Mouse (Mus musculus) left cerebral cortex, postnatal 10 days (tissue): ENCODE measurements at regions not wholly inside any gene's neighbourhood (a gene's known extent, or its start where the extent isn't known, plus 50 kb on each side); places are given as distances from the start of the nearest gene placed in this dataset.
A peak's percentile ranks its signal among the peaks of the same experiment; 100 is the strongest.

Experiments used
- DNase-seq, 2 experiments: peaks; one replicate each; pipeline ENCODE4 v3.0.0; 2021 to 2022; ENCODE audit warnings: low spot score in 2 of 2, mixed read lengths in 1 of 2; ENCODE audit errors: extremely low spot score in 1 of 2
- intact Hi-C: fragments of 180-260 bp; cut with DNase I; formaldehyde crosslinking; loops from one replicate; pipeline ENCODE4 v1.15.1; 2025

GRCm38 (mm10) chr3:35099876-35100420, 449.7 kb downstream of the Sox2 start:
- intact Hi-C loops: loop anchor here (5.0 to 10.0 kb wide), 5 partner anchors 385 to 865 kb away; no protein-coding TSS in a partner anchor
- DNase-seq: no peak

DNA sequence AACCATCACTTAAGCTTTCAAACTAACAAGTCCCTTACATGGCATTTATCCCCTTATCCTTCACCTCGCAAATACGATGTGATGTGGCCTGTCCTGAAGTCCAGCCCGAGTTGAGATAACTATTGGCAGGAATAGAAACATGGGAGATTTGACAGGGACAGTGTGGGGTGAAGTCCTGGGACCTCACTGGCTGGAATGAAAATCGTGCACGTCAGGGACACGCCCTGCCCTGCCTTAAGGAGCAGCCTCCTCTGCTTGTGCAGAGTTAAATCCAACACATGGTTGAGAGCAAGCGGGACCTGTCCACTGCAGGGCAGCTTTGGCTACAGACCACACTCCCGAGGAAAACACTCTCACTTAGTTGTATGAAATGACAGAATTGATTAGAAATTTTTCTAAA, 451.1 kb downstream of the Sox2 start:
- no peak for DNase-seq
- intact Hi-C loops: loop anchor here (10.0 kb wide), 4 partner anchors 384 to 866 kb away; no protein-coding TSS in a partner anchor

DNA sequence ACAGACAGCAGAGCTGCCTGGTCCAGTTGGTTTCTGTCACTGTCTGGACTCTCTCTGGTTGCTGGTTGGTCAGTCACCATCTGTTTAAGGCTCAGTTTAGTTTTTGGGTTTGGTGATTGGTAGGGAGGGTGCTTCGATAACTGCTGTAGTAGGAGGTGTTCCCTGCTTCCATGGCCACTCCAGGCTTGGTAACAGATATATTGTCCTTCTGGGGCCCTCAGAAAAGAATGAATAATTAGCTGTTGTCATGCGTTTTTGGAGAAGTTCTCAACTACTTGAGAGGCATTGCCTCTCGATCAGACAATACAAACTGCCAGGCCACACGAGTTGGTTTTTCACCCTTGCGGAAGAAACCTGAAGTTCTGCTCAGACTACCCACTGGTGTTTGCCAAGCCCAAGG, 451.7 kb downstream of the Sox2 start:
- no peak for DNase-seq
- intact Hi-C loops: loop anchor here (10.0 kb wide), 4 partner anchors 383 to 867 kb away; no protein-coding TSS in a partner anchor

DNA sequence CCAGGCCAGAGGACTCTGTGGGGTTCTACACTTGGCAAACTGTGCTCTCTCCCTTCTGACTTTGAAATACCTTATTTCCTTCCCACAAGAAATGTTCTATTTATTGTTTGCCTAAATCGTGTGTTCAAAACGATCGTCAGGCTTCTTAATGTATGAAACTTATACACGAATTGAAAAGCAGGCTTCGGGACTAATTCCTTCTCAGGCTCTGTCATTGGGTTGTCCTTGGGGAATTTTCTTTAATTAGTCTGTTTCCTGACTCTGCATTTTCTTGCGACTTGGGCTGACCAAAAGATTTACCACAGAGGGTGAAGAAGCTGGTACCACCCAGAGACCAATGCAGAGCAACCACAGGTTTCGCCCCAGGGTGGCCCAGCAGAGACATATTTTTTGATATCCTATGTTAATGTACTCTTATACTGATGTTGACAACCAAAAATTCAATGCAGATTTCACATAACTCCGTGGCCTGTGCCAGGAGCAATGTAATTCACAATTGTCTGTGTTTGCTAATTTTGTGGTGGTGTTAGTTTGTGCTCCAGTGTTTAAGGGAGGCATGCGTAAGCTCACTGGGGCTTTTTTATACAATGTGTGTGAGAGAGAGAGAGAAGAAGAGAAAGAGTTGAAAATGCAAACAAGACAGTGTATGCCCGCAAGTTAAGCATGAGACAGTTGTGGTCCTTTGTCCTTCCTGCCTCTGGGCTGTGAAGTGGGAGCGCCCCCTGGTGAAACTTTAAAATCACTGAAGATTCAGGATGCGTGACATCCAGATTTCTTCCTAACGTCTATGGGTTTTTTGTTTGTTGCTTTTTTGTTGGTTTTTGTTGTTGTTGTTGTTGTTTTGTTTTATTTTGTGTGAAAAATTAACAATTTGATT, 452.7 kb downstream of the Sox2 start:
- DNase-seq: peak; percentile 74 to 79
- intact Hi-C loops: loop anchor here (10.0 kb wide), 4 partner anchors 382 to 868 kb away; no protein-coding TSS in a partner anchor

- intact Hi-C loops: loop anchor here (10.0 kb wide), 4 partner anchors 380 to 870 kb away; no protein-coding TSS in a partner anchor
- no peak for DNase-seq
Observed at GRCm38 (mm10) chr3:35104884-35105283, 454.7 kb downstream of the Sox2 start.

DNA sequence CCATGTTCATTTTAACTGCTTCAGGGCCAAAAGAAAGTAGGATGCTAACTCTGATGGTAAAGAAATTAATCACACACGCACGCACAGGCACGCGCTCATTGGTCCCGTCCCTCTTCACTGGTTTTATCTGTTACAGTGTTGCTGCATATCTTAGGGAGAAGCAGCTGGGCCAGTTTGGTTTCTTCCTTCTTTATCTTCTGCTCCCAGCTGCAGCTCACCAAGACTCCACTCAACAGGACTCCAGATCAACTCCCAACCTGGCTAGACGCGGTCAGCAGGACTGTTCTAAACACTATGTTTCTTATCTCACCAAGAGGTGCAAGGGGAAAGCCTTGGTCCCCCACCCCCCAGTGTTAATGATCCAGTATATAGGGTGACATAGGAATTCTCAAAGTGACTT, 455.9 kb downstream of the Sox2 start:
- intact Hi-C loops: loop anchor here (10.0 kb wide), 4 partner anchors 379 to 871 kb away; no protein-coding TSS in a partner anchor
- DNase-seq: no peak

DNA sequence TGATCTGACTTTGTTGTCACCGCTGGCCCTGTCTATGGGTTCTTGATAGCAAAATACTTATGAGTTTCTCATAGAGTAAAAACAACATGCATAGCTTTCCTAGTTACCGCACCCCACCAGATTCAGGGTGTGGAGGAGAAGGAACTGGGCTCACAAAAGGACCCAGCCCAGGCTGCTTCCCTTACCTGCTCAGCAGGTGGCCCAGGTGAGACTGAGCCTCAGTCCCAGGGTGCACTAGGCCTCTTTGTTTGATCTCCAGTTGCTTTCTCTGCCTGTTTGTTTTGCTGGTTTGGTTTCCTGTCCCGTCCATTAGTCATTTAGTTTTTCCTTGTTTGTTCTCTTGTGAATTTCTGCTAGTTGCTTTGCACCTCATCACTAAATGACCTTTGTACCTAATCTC, 483.3 kb downstream of the Sox2 start:
- no peak for DNase-seq

DNA sequence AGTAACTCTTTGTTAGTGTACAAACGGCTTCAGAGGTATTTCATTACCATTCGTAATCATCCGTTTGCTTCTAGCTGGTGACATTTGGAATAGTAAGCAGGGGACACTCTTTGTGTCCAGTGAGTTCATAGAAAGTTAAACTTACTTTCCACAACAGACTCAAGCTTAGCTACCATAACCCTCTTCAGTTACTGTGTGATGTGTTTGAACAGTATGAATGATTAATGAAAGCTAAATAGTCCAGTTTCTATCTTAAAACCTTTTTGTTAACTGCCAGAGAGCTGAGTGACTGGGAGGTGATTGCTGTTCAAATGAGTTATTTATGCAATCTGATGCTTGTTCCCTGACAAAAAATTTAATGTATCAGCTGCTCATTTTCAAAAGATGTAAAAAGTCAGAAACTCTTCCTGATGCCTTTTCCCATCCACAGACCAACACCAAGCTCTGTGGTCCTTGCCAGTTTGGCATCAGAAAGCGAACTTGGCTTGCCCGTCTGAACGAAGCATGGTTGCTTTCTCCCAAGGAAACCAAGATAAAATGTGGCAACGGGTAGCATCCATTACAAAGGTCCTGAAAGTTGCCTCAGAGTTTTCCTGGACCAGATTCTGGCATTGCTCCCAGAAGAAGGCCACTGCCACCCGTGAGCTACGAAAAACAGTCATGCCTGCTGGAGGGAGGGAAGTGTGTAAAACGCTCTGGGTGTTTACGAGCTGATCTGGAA, 491.5 kb downstream of the Sox2 start:
- DNase-seq: peak; percentile 26 to 63
- intact Hi-C loops: loop anchor here (10.0 kb wide), 1 partner anchor 203 kb away; no protein-coding TSS in a partner anchor

More for the DNA sequence above, 483.3 kb downstream of the Sox2 start:
- intact Hi-C loops: no loop called here

GRCm38 (mm10) chr3:35142683-35143082, 492.5 kb downstream of the Sox2 start:
- intact Hi-C loops: loop anchor here (10.0 kb wide), 1 partner anchor 202 kb away; no protein-coding TSS in a partner anchor
- no peak for DNase-seq

DNA sequence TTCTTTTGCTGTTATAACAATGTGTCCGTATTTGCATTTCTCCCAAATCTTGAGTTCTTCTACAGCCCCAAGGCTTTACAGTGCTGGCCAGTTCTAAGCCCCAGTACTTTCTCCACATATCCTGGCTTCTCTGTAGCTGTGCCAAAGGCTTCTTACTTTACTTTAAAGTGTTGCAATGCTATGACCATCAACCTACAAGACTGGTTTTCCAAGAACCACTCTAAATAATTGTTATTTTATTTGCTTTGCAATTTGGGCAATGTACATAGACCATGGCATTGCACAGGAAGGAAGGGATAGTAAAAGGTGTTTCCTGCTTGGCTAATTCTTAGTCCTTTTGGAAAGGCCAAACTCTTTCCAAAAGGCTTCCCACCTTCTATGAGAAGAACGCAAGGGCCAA, 495.4 kb downstream of the Sox2 start:
- no peak for DNase-seq
- intact Hi-C loops: loop anchor here (10.0 kb wide), 1 partner anchor 199 kb away; no protein-coding TSS in a partner anchor

GRCm38 (mm10) chr3:35146681-35147080, 496.5 kb downstream of the Sox2 start:
- peak in 1 of 2 experiments; percentile 36 for DNase-seq
- intact Hi-C loops: loop anchor here (10.0 kb wide), 1 partner anchor 198 kb away; no protein-coding TSS in a partner anchor

- intact Hi-C loops: loop anchor here (10.0 kb wide), 1 partner anchor 196 kb away; no protein-coding TSS in a partner anchor
Observed at GRCm38 (mm10) chr3:35149251-35149691, 499.1 kb downstream of the Sox2 start.

DNA sequence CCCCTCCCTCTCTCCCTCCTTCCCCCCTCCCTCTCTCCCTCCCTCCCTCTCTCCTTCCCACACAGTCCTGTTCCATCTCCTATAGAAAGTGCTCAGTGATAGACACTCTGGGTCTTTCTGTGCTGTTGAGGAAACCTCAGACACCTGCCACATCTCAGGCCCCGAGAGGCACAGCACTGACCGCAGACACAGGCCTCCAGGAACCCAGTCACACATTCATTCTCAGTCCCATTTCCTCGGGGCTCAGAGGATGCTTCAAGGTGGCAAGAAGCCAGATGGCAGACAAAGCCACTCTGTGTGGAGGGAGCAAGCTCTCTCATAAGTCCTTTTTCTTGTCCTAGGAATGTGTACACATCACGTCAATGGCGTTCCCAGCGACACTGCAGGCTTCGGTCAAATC, 502.0 kb downstream of the Sox2 start:
- DNase-seq: peak; percentile 34 to 49
- intact Hi-C loops: no loop called here

More at GRCm38 (mm10) chr3:35149251-35149691, 499.1 kb downstream of the Sox2 start:
- peak; percentile 51 to 60 for DNase-seq

GRCm38 (mm10) chr3:35154266-35154665, 504.1 kb downstream of the Sox2 start:
- intact Hi-C loops: no loop called here
- no peak for DNase-seq

DNA sequence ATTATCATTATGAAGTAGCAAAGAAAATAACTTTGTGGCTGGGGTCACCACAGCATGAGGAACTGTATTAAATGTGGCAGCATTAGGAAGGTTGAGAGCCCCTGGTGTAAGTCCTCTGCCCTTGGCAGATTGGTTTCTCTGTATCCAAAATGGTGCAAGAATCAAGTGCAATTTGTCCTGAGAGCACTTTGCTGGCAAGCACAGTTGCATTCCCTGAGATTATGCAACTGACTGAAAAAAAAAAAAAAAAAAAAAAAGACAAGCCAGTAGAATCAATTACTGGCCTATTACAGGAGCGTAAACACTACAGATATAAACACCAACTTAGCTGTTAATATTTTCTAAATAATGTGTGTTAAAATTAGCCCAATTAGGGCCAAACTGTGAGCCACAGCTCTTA, 518.5 kb downstream of the Sox2 start:
- no peak for DNase-seq
- intact Hi-C loops: no loop called here

DNA sequence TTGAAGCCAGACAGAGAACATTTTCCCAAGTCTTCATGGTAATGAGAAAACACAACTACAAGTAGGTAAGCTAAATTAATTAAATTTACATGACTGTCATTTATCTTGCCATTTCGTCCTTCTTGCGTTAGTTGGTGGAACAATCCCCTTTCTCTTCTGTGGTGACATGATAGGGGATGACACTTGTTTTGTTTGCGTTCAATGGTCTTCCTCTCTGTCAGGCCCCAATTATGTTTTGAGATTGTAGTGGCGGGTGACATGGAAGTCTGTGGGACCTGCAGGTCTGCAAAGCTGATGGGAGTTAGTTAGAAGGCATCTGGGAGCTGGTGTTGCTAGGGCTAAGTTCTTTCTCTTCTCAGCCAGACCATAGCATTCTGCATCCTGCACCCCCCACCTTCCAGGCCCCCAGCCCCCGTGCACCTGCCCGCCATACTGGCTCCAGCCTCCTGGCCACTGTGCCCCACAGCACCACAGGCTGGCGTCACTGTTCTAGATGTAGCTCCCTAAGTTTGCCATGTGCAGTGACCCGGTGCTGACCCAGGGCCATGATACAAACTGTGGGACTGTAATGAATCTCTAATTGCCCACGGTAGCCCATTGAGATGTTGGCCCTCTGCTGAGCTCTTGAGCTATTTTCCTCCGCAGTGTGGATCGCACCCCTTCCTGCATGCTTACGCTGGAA, 528.7 kb downstream of the Sox2 start:
- no peak for DNase-seq
- intact Hi-C loops: no loop called here

- DNase-seq: no peak
- intact Hi-C loops: no loop called here
Observed at GRCm38 (mm10) chr3:35208526-35208925, 545.4 kb upstream of the Atp11b start.

DNA sequence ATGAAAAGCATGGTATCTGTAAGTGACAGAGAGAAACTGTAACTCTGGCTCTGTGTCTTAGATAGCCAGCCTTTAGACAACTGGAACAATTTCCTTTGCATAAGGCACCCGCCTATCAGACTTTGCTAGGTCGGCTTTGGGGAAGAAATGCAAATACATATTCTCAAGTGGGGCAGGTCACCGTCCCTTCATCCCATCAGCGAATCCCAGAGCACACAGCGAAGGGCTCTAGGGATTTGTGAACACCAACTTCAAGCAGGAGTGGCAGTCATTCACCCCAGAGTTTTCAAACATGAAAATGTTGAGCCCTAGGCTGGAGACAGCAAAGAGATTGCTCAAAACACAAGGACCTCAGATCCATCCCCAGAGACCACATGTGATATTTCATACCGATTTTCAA, 534.5 kb upstream of the Atp11b start:
- intact Hi-C loops: no loop called here
- no peak for DNase-seq
